Mouse (Mus musculus) retina, postnatal 1 day (tissue): ENCODE measurements around the gene Ski.
A peak's percentile ranks its signal among the peaks of the same experiment; 100 is the strongest.

Experiments
- DNase-seq: peaks from one replicate; pipeline ENCODE4 v3.0.0-alpha.2; 2012

The Ski gene

GRCm38 (mm10) chr4:155234371-155235310, 12.2 kb upstream of the Ski start:
- DNase-seq: peak; percentile 58

- DNase-seq: peak; percentile 70
Measured at GRCm38 (mm10) chr4:155233878-155234277, 11.5 kb upstream of the Ski start.

GRCm38 (mm10) chr4:155228461-155228860, 6.1 kb upstream of the Ski start:
- DNase-seq: no peak

GRCm38 (mm10) chr4:155227986-155228385, 5.6 kb upstream of the Ski start:
- no peak for DNase-seq

- DNase-seq: no peak
Measured at GRCm38 (mm10) chr4:155225918-155226317, 3.5 kb upstream of the Ski start.

- peak; percentile 25 for DNase-seq
Measured at GRCm38 (mm10) chr4:155223594-155224528, 1.5 kb upstream of the Ski start.

- peak; percentile 99 for DNase-seq
Measured at GRCm38 (mm10) chr4:155222841-155223593, 625 bp upstream of the Ski start.

- peak; percentile 73 for DNase-seq
Measured at GRCm38 (mm10) chr4:155221599-155222551, 517 bp downstream of the Ski start.

- DNase-seq: peak; percentile 11
Measured at GRCm38 (mm10) chr4:155221106-155221505, 1.3 kb downstream of the Ski start.

GRCm38 (mm10) chr4:155220213-155221100, 1.9 kb downstream of the Ski start:
- peak; percentile 47 for DNase-seq

GRCm38 (mm10) chr4:155219271-155220212, 2.9 kb downstream of the Ski start:
- DNase-seq: no peak

GRCm38 (mm10) chr4:155218104-155218732, 4.2 kb downstream of the Ski start:
- no peak for DNase-seq

- DNase-seq: no peak
Measured at GRCm38 (mm10) chr4:155217241-155218103, 4.9 kb downstream of the Ski start.

GRCm38 (mm10) chr4:155215773-155216630, 6.4 kb downstream of the Ski start:
- peak; percentile 45 for DNase-seq

- DNase-seq: no peak
Measured at GRCm38 (mm10) chr4:155215203-155215602, 7.2 kb downstream of the Ski start.

- DNase-seq: no peak
Measured at GRCm38 (mm10) chr4:155214793-155215192, 7.6 kb downstream of the Ski start.

GRCm38 (mm10) chr4:155214188-155214587, 8.2 kb downstream of the Ski start:
- DNase-seq: no peak
